Mouse (Mus musculus) ovary, adult 18-20 months (tissue): ENCODE results near the gene Rps11.
"Not testable (repeated sequence)": the region's sequence is repeated elsewhere in the genome, so short reads cannot be mapped to it uniquely, and the experiment has no call there.

Experiments
- DNase-seq: peaks from one replicate; pipeline ENCODE4 v3.0.0; 2022; ENCODE audit warnings: low spot score, mixed read lengths

The Rps11 gene

DNA sequence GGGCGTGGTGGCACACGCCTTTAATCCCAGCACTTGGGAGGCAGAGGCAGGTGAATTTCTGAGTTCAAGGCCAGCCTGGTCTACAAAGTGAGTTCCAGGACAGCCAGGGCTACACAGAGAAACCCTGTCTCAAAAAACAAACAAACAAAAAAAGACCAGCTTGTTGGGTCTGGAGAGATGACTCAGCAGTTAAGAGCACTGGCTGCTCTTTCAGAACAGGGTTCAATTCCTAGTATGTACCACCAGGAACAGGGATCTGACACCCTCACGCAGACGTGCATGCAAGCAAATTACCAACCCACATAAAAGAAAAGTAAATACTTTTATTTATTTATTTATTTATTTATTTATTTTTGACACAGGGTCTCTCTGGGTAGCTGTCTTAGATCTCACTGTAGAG, 14.2 kb downstream of the Rps11 start:
- not testable (repeated sequence) for DNase-seq

DNA sequence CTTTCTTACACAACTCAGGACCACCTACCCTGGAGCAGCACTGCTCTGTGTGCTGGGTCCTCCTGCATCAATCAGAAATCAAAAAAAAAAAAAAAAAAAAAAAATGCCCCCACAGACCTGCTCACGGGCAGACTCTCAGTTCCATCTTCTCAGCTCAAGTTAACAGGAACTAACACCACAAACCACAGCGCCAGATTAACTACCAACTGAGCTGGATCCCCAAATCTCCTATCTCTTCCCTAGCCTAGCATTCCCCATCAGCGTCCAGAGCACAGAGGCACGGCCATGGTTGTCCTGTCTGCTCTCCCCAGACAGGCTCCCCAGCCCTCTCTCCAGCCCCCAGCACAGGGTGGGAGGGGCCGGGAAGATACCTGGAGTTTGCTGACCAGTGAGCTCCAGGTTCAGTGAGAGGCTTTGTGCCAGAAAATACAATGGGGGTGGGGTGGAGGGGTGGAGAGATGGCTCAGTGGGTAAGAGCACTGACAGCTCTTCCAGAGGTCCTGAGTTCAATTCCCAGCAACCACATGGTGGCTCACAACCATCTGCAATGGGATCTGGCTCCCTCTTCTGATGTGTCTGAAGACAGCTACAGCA, 17.1 kb downstream of the Rps11 start:
- DNase-seq: no peak

DNA sequence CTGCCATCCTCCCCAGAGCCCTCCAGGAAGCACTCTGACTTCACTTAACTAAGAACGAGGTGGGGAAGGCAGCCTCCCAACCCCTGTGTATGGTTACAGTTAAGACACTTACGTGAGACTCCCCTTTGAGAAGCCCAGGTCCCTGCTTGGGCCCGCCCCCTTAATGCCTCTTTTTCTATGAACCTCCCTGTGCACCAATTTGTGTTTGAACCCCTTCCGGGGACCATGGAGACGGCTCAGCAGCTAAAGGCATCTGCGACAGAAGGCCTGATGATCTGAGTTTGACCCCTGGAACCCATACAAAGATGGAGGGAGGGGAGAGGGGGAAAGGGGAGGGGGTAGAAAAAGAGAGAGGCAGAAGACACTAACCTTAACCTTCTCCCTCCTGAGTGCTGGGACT, 17.8 kb downstream of the Rps11 start:
- DNase-seq: no peak

DNA sequence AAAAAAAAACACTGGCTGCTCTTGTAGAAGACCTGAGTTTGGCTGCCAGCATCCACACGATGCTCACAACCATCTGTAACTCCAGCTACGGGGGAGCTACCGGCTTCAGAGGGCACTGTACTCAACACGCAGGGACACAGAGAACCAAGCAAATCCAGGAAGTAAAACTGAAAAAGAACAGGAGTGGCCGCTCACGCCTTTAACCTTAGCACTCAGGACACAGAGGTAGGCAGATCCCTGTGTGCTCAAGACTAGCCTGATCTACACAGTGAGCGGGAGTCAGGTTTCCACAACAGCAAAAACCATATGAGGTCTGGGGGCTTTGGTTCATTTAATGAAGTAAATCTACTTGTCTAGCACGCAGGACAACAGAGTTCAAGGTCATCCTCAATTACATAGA, 18.7 kb downstream of the Rps11 start:
- no peak for DNase-seq

DNA sequence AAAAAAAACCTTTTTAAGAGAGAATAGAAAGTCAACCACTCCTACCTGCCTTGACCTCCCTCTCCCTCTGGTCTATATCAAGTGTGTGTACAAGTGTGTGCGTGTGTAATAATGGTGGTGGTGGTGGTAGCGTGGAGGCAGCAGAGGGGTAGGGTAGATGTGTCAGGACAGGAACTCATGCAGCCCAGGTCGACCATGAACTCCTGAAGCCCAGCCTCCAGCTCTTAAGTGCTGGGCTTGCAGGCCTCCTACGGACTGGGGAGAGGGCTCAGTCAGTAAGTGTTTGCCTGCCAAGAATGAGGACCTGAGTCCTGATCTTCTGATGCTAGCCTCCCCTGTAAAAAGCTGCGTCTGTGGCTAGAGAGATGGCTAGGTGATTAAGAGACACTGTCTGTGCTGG, 19.3 kb downstream of the Rps11 start:
- no peak for DNase-seq

DNA sequence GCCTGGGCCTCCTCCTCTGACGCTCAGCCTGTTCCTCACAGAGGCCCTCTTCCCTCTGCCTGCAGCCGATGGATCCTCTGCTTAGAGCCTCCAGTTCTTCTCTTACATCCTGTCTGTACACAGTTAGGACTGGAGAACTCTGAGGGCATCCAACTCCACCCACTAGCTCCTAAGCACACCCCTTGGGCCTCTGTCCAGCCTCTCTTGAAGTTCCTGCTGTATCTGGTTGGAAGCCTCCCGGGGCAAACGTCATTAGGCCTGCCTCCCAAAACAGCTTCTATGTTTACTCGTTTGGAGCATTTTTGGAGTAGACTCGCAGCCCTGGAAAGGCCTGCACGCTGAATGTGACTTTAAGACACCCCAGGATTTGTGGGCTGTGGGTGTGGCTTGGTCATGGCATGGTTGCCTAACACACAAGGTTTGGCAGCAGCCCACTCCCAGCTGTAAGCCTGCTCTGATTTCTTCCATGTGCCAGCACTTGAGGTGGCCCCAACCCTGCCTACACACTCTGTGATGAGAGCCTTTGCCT, 20.5 kb downstream of the Rps11 start, which contains the start of gene Fcgrt:
TSS of gene Fcgrt (minus strand) at position 200 of the 529 bp plus-strand sequence.
- DNase-seq: peak; percentile 94

DNA sequence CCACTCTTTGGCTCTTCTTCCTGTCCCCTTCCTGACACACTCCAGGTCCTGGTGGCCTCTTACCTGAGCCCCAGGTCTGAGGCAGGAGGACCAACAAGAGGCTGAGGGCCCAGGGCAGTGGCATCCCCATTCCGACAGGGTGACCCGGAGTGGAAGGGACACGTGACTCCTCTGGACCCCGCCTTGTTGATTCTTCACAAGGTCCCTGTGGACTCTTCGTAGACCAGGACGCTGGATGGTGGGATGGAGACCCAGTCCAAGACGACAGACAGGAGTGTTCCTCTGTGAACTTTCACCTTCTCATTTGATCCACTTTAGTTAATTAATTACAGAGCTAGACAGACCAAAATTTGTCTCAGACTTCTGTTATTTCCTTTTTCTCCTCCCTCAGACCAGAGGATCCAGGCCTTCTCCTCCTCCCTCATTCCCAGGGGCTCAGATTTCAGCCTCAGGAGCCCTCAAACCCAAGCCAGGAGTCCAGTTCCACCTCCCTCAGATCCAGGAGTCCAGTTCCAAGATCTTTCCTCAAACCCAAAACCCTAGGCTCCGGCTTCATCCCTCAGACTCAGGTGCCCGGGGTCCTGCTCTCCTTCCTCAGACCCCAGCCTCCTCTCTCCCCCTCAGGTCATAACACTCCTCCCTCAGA, 21.2 kb downstream of the Rps11 start:
- DNase-seq: no peak

DNA sequence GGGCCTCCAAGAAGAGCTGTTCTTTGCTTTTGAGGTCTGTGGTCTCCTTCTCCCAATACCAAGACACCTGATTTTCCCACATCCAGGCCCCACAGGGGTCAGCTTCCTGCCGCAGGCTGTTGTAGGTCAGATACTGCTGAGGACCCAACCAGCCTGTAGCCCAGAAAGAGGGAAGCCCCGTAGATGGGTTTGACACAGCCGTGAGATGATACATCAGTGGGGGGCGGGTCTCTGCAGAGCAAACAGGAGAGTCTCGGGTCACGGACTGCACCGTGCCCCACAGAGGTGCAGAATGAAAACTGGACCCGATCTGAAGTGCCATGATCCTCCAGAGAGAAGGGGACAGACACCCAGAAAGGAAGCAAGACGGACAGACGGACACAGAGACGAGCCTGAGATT, 21.8 kb downstream of the Rps11 start:
- DNase-seq: no peak

DNA sequence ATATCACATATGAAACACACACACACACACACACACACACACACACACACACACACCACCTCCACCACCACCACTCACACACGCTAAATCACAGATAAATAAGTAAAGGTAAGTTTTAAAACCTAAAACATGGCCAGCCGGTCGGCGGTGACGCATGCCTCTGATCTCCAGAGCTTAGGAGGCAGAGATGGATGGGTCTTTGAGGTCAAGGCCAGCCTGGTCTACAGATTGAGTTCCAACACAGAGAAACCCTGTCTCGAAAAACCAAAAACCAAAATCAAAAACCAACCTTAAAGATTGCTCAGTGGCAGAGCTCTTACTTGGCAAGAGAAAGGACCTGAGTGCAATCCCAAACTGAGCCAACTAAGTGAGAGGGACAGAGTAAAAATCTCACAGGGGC, 24.2 kb downstream of the Rps11 start:
- DNase-seq: no peak

DNA sequence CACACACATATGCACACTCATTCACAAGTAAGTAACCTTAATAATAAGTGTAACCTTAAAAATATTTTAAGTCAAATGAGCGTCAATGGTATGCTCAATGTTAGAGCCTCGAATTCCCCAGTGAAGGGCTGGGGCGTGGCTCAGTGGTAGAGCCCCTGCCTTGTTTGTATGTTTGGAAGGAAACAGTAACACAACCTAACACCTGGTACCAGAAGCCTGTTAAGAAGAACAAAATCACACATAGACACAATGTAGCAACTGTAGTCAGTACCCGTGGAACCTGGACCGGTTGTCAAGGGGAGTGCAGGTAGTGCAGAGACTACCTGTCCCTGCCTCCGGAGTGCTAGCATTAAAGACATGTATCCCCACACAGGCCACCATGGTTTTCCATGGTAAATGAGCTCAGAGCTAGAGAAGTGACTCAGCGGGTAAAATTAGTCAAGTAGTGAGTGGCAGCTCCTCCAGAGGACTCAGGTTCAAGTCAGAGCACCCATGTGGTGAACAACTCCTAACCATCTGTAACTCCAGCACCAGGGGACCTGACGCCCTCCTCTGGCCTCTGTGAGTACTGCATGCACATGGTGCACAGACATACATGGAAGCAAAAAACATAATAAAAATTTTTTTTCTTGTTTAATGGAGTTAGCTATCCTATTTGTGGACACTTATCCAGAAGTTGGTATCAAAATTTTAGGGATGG, 25.5 kb downstream of the Rps11 start:
- DNase-seq: no peak

DNA sequence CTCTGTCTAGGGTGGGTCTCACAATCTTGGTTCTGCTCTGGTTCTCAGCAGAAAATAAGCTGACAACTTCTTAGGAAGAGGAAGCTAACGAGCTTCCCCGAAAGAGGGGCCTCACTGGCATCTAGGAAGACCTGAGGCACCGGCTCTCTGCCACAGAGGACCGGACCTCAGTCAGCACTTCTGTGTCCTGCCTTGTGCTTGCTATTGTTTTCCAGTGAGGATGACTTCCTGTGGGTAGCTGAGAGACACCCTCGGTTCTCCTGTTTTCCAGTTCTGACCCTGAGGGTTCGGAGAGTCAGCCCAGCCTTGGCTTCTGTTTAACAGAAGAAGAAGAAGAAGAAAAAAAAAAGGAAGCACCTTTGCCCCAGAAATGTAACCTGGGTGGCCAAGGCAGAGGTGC, 26.8 kb downstream of the Rps11 start:
- no peak for DNase-seq

DNA sequence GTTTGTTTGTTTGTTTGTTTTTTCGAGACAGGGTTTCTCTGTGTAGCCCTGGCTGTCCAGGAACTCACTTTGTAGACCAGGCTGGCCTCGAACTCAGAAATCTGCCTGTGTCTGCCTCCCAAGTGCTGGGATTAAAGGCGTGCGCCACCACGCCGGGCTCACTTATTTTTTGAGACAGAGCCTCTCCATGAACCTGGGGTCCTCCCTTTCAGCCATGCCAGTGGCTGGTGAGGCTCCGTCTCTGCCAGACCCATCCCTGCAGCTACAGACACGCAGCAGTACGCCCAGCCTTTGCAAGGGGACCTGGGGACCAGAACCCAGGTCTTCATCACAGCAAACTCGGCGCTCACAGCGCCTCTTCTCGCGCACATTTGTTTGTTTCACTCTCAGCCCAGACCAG, 28.3 kb downstream of the Rps11 start:
- not testable (repeated sequence) for DNase-seq

DNA sequence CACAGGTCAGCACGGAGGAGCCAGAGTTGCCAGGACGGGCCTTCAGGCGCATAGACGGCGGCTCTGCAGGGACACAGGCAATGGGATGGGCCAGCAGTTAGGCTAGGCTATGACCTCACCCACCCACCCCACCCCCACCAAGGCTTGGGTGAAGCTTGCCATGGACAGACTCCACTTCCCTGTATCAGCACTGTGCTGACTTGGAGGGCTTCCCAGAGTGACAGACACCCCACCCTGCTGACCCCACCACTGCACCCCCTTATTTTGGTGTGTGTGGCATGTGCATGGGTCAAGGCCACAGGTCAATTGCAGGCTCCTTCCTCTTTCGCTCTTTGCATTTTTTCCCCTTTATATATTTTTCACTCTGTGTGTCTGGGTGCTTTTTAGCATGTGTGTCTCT, 28.9 kb downstream of the Rps11 start:
- no peak for DNase-seq

DNA sequence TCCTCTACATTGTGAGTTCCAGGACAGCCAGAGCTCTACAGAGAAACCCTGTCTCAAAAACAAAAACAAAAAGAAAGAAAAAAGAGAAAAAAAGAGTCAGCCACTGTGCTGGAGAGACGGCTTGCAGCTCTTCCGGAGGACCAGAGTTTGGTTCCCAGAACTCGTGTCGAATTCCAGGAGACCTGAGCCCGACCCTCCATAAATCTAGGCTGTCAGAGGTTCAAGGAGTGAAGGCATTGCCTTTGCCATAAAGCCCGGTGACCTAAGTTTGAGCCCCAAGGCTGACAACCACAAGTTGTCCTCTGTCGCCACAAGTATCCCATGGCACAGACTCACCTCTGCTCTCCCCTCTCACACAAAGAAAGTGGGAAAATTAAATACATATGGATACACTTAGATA, 30.1 kb downstream of the Rps11 start:
- DNase-seq: no peak

DNA sequence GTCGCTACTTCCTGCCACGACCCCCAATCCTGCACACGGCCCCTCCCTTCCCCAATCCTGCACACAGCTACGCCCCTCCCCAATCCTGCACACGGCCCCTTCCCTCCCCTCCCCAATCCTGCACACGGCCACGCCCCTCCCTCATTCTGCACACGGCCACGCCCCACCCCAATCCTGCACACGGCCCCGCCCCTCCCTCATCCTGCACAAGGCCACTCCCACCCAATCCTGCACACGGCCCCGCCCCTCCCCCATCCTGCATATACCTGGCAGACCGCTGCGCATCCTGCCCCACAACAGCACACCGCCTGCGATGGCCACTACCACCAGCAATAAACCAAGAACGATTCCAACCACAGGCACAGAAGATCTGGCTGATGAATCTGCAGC, 30.7 kb downstream of the Rps11 start:
- DNase-seq: no peak

DNA sequence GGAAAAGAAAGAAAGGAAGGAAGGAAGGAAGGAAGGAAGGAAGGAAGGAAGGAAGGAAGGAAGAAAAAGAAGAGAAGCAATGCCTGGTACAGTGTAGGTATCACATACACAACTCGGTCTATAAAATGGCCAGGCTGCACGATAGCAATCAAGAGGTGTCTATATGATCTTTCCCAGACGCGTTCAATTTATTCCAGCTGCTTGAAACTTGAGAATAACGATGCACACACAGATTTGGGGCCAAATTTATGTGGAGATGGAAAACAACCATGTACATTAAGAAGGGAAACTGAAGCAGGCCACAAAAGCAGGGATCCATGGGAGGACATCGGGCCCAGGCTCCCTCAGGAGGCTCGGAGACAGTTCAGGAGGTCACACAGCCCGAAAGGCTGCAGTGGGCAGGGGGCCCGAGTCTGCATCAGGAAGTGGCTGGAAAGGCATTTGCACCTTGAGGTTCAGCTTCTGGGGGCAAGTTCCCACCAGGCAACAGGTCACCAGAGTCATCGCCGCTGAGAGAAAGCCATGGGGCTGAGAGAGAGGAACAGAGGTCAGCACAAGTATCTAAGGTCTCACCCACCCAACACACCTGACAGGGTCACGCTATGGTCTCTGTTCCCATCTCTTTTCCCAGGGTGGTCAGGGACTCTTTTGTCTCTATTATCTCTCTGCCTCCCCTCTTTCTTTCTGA, 31.3 kb downstream of the Rps11 start:
- no peak for DNase-seq

DNA sequence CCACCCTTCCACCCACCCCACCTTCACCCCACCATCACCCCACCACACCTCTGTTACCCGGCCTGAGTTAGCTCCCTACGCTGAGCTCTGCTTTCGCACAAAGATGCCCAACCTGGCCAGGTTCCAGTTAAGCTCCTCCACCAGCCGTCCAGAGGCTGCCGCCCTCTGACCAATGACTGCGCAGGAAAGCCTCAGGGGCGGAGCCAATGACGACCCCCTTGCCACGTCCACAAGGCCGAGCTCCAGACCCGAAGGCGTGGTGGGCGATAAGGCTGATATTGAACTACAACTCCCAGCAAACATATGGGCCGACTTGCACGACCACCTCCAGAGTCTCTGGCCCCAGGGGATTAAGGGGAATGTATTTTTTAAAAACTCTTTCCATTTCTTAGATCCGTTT, 32.2 kb downstream of the Rps11 start, which contains the start of gene Rcn3:
TSS of gene Rcn3 (minus strand) at position 174 of the 400 bp plus-strand sequence.
- DNase-seq: peak; percentile 92

DNA sequence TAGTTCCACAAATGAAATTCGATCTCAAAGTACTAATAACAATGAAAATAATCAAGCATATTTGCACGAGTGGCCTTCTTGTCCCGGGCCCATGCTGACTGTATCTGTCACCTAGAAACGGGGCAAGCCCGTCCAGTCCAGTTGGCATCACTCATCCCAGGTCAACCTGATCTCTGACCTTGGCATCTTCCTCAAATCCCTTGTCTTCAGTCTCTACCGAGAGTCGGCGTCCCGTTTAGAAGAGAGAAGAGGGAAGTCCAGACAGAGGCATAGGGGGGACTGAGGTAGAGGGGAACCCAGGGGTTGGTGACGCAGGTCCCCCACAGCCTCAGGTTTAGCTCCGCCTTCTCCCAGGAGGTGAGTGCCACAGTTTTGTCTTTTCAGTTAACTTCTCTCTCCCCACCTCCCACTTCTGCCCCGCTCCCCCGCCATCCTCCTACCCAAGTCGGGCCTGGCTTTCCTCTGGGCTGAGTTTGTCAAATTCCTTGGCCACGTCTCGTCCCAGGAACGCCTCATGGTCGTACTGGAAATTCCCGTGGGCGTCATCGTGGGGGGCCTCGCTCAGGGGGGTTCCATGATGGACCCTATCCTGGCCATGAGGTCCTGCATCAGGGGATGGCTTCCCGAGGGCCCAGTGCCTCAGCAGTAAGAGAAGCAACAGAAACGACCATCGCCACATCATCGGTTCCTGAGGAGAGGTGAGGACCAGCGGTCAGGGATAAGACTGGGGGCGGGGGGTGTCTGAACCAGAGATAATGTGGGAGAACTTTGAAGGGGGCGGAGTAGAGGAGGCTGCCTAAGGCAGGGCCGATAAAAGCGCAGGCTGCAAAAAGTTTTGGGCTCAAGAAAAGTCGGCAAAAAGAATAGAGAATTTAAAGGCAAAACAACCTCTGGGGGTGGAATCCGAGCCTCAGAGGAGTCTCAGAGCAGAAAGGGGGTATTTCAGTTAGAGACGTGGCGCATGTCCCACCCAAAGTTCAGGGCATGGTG, 32.9 kb downstream of the Rps11 start:
- no peak for DNase-seq

DNA sequence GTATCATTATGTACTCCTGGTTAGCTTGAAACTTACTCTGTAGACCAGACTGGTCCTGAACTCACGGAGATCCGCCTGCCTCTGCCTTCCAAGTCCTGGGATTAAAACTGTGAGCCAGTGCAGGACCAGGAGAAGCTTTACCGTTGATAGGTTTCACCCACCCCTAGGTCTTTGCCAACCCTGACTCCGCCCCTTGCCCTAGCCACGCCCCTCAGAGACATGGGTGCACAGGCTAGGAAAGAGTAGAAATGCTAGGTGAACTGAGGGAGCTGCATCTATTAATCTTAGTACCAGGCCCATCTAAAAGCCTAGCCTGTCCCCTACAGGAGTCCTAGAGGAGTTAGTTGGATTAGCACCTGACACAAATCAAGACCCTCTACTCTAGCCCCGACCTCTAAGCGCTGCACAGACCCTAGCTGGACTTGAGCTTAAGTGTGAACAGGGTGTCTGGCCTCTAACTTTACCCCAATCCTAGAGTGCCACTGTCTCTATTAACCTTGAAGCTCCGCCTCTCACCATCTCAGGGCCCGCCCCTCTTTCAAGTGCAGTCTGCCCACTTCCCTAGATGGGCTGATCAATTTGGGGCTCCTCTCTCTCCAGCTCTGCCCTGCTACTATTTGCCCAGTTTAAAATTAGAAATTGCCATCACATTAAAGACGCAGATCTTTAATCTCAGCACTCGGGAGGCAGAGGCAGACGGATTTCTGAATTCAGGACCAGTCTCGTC, 33.8 kb downstream of the Rps11 start:
- DNase-seq: no peak

DNA sequence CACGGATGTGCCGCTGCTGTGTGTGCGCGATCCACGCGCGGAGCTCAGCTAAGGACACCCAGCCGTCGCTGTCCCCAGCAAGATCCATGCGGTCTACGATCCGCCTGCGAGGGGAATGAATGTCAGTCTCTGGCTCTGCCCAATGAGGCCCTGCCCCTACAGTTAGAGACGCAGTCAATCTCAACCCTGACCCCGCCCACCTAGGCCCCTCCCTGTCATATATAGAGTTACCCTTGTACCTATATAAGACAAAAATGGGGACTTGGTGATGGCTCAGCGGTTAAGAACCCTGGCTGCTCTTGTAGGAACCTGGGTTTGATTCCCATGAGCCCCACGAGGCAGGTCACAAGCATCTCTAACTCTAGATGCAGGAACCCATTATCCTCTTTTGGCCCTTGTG, 35.6 kb downstream of the Rps11 start:
- DNase-seq: no peak

DNA sequence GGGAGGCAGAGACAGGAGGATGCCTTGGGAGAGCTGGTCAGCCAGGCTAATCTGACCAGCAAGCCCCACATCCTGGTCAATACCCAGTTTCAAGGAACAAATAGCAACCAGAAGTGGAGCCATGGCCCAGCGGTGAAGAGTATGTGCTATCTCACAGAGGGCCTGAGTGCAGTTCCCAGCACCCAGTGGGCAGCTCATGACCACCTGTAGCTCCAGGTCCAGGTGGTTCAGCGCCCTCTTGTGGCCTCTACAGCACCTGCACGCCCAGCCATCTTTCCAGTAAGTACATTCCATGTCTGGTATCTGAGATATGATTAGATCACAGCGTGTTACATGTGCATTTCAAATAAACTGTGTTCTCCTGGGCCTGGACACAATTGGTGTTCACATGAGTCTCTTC, 38.2 kb downstream of the Rps11 start:
- no peak for DNase-seq
